Mouse (Mus musculus): Measurements from ENCODE around the gene Ago4.

Ago4 gene

DNA sequence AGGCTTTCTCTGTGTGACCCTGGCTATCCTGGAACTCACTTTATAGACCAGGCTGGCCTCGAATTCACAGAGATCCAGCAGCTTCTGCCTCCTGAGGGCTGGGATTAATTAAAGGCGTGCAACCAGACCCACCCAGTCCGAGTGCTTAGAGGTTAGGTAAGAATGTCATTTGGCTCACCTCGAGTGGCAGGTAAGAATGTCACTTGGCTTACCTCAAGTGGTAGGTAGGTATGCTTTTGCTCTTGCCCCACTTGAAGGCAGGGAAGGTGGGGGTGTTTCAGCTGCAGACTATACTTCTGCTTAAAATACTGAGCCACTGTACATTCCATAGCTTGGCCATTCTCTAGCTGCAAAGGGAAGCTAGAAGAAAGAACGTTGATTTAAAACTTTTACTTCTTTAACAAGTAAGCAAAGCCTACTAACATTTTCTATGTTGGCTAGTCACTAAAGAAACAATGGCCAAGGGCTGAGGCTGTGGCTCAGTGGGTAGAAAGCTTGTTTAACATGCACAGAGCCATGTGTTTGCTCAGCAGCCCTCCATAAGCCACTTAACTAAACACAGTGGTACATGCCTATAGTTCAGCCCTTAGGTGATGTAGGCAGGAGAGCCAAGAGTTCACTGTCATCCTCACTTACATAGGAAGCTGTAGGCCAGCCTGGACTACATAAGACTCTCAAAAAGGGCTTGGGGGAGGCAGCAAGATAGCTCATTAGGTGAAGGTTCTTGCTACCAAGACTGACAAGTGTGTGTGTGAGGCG lies 20.8 kb downstream of the Ago4 start:
- DNase-seq (ENCODE audit: low spot score), result no peak

DNA sequence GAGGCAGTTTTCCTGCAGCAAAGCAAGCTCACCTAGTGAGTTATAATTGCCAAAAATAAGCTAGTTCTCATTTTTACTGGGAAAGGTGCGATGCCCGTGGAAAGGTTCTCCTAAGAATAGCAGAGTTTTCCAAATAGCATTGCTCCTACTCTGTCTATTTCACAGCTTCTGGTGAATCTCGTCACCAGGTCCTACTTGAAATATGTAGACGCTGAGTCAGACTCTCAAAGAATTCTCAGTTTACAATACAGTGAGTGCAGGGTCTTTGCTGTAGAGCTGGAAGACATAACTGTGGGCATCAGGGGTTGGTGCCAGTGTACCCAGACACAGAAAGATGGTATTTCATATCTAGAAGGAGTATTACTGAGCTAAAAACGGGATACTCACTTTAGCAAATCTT lies 22.3 kb downstream of the Ago4 start:
- DNase-seq (ENCODE audit: low spot score), result no peak

DNA sequence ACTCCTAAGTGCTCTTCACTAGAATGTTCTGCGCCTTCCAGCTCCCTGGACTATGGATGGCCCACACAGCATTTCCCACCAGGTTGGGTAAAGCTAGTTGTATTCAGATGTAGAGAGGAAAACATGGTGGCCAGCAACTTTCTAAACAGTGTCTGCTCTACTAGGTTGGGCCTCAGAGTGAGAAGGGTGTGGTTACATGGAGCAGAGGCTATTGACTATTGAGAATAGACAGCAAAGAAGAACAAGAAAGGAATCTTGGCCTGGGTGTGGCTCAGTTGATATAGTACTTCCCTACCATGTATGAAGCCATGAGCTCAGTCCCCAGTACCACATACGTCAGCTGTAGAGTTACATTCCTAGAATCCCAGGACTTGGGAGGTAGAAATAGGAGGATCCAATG lies 24.2 kb downstream of the Ago4 start:
- no peak for DNase-seq (ENCODE audit: low spot score)

DNA sequence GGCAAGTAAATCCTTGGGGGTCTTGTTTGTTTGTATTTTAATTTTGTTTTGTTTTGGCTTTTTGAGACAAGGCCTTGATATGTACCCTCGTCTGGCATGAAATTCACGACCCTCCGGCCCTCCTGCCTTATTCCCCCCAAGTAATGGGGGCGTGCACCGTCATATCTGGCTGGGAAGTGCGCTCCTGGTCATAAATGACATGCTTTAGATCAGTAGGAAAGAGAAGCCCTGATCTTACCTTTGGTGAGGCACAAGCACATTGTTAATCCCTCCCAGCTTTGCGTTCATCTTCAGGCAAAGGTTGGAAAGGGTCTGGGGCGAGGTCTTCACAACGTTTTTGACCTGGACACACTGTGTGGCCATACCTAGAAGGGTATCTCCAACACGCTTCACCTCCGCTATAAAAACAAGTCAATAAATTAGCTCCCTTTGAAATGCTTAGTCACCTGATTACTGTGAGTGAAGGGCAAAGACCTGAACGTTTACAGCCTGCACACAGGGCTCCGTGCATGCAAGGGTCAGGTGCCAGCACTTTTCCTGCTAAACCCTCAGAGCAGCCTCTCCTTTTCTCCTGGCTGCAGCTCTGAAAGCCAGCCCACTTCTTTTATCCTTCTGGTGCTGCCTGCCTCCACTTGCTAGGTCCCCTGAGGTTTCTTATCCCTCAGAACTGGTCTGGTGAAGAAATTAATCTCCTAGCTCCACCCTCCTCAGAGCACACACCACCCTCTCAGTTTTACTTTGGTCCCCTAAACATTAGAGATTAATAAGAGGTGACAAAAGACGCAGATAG lies 25.0 kb downstream of the Ago4 start:
- DNase-seq (ENCODE audit: low spot score), result no peak

DNA sequence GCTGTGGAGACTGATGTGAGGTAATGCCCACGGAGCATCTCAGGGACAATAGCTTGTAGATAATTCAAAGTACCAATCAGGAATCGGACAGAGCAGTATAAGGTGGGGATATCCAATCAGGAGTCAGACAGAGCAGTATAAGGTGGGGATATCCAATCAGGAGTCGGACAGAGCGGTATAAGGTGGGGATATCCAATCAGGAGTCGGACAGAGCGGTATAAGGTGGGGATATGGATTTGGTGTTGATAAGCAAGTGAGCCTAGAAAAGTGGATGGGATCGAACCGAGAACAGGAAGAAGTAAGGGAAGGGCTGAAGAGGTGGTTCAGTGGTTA lies 30.3 kb downstream of the Ago4 start:
- no peak for DNase-seq (ENCODE audit: low spot score)

DNA sequence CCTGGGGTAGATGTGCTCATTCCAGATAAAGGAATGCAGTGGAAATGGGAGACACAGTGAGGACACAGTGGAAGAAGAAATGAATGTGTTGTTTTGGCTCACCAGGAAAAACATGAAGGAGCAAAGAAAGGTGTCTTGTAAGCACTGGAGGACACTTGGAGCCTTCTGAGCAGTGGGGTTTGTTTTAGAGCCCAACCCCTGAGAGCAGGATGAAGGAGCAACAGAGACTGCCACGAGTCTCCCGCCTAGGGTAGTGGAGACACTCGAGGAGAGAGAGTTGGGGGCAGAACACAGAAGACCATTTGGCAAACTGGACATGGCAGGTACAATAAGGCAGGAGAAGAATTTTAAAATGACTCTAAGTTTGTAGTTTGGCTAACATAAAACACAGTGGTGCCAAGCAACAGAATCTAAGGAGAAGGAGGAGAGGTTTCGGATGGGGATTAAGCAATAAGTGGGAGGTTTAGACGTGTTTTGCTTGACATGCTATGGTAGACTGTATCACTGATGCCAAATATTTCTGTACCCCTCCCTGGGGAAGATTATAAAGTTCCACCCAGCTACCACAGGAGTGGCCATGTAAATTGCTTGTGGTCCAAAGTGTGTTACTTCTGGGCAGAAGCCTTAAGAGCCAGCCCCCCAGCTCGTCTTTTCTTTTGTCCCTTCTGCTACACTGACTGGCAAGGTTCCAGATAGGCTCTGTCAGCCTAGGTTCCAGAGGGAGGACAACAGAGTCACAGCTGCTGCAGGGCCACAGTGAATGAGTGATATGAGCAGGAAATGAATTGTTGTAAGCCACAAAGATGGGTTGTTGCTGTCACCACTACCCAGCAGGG lies 30.9 kb downstream of the Ago4 start:
- no peak for DNase-seq (ENCODE audit: low spot score)

DNA sequence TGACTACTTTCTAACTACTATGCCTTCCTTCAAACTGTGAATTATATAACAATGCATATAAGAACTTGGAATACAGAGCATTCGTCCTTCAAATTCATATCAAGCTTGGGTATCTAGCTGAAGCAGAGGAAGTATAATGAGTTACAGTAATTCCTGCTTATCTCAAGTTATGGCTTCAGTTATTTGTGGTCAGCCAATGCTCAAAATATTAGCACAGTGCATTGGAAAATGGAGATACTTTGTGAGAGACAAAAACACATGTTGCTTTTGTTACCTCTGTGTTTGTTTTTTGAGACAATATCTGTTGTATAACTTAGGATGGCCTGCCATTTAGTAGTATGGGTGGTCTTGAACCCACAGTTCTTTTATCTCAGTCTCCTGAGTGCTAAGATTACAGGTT lies 34.7 kb downstream of the Ago4 start:
- no peak for DNase-seq (ENCODE audit: low spot score)

DNA sequence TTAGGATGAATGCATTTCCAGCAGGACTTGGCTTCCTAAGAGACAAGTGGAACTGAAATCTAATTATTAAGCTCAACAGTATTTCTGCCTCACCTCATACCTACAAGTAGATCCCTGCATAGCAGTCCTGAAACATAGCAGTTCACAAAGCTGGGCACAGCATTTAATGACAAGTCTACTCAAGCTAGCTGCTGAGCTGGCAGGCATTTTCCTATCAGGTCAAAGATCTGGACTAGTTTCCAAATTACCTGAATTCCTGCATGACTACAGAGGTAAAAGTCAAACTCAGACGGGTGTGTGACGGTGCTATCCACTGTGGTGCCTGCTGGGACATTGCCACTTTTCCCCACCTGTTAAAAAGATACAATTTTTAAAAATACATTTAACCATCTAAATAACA lies 36.3 kb downstream of the Ago4 start:
- no peak for DNase-seq (ENCODE audit: low spot score)

DNA sequence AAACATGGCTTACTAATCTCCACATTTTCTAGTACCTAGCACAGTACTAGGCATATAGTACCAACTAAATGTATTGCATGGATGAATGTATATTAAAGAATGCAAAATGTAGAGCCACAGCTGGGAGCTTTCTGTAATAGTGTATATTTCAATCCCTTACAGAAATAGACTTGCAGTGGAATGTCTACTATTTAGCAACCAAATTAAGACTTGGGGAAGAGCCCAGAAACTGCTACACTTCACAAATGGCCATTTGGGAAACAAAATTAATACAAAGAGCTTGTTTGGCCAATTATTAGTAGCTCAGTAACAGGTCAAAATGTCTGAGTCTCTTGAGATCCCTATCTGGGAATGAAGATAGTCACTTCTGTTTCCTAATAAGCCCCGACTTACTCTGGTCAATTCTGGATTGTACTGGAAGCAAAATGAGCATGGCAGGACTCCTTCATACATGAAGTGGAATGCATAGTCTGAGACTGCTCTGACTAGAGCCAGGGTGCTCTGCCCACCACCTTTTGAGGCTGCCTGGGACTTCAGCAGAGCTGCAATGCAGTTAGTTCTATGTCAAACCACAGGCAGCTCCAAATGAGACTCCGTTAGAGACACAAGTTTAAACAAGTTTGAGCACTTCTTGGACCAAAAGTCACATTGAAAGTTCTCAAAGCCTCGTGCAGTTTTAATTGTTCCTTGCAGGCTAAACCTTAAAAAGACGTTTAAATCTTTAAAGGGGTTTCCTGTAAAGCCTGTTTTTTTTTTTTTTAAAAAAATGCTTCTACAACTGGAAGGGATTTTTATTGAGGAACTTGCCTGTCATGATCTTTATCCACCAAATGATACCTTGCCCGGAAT lies 37.1 kb downstream of the Ago4 start:
- DNase-seq (ENCODE audit: low spot score), result no peak

DNA sequence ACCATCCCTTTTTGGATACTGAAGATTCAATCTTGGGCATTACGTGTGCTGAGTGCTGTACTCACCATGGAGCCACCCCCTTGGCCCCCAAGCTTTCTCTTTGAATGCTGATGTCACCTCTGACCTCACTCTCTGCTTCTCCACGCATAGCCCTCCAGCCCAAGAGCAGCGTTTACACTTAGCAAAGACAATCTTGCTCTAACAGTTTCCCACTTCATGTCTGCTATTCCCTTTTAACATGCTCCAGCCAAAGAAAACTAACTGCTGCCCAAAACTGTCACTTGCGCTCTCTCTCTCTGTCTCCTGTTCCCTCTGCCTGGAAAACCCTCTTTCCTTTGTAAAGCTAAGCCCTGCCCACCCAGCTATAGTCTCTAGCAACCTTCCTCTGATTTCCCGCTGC lies 37.8 kb downstream of the Ago4 start:
- no peak for DNase-seq (ENCODE audit: low spot score)

DNA sequence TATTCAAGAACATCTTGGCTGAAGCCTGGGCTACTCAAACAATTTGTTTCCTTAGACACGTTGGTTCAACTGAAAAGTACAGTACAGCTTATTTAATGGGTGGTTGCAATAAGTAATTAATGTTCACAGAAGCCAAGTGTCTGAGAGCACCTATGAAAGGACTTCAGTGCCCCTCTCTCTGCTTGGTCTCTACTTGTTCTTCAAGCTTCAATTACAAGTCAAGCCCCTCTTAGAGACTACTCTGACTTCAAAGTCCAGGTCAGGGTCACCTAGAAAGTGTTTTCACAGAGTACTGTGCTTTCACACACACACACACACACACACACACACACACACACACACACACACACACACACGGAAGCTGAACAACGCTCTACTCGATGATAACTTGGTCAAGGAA lies 39.9 kb downstream of the Ago4 start:
- no peak for DNase-seq (ENCODE audit: low spot score)

DNA sequence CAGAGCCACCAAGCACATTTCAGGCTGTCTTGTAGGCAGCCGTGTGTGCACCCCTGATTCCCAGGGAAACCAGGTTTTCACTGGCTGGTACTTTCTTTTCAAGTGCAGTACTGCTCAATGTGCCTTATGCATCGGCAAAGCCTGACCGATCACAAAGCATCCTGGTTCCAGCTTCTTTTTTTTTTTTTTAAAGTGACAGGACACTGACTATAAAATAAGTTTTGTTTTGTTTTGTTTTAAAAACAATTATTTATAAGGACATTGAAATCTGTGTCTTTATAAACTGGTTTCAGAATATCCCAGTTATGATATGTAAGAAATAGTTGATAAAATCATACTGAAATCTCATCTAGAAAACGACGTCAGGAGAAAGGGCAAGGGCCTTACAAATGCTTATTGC lies 41.3 kb downstream of the Ago4 start:
- no peak for DNase-seq (ENCODE audit: low spot score)

DNA sequence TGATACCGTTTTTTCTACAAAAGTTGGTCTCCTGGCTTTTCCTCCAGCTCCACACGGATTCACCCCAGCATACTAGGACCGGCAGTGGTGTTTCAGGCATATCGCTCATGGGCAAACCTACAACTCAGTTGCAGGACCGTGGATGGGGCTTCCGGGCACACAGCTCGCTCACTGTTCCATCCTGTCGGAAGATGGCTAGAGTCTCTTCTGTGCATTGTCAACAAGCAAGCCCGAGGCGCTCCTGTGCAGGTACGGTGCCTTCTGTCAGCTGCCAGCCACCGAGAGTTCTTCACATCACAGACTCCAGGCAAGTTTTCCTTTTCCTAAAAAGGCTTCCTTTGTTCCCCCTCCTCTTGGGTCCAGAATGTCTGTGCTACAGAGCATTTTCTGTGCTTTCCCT lies 42.5 kb downstream of the Ago4 start:
- DNase-seq (ENCODE audit: low spot score), result no peak

DNA sequence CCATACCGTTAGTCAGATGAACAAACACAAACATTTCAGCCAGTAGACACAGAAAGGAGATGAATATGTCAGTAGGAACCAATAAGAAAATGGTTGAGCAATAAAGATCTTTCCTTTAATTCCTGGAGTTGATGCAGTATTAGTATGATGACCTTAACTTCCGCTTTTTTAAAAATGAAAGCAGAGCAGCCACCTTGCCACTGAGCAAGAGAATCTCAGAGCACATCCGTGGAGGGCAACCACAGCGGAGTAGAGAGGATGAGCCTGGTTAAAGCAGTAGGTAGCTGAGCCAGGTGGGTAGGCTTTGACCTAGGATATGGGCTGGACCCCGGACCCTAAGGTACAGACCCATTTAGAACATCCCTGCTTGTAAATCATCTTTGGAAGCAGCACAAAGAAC lies 43.5 kb downstream of the Ago4 start:
- DNase-seq (ENCODE audit: low spot score), result no peak

DNA sequence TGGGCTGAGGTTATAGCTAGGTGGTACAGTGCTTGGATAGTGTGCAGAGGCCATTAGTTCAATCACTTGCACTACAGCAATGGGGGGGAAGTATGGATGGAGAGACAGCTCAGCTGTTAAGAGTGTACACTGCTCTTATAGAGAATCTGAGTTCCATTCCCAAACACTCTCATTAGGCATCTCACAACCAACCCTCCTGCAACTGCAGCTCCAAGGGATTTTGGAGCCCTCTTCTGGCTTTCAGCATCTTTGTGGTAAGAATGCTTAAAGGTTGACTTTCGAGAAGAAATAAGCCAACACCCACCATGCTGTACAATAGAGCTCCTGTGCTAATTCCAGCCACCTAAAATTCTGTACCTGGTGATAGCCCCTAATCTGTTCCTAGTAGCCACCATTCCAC lies 47.1 kb downstream of the Ago4 start:
- DNase-seq (ENCODE audit: low spot score), result no peak

DNA sequence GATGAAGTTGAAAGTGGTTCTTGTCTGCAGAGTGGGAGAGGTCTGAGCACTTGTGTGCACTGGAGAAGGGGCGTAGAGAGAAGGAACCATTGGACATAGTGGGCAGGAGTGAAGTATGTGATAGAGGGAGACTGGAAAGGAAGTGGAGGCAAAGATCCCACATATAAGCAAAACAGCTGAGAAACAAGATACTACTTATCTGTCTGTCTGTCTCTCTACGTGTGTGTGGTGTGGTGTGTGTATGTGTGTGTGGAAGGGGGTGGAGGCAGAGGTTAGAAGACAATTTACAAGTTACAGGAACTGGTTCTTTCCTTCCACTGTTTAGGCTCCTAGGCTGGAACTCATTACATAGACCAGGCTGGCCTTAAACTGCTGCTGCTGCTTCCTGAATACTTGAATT lies 48.2 kb downstream of the Ago4 start:
- no peak for DNase-seq (ENCODE audit: low spot score)

DNA sequence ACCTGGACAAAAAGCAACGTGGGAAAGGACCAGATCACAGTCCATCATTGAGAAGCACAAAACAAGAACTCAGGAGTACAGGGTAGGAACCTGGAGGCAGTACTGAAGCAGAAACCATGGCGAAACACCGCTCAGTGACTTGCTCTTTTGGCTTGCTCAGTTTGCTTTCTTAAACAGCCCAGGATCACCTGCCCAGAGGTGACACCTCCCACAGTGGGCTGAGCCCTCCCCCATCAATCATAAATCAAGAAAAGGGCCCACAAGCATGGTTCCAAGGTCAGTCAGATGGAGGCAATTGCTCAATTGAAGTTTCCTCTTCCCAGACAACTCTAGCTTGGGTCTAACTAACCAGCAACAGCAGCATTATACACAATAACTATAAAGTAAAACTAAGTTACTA lies 49.4 kb downstream of the Ago4 start:
- no peak for DNase-seq (ENCODE audit: low spot score)

DNA sequence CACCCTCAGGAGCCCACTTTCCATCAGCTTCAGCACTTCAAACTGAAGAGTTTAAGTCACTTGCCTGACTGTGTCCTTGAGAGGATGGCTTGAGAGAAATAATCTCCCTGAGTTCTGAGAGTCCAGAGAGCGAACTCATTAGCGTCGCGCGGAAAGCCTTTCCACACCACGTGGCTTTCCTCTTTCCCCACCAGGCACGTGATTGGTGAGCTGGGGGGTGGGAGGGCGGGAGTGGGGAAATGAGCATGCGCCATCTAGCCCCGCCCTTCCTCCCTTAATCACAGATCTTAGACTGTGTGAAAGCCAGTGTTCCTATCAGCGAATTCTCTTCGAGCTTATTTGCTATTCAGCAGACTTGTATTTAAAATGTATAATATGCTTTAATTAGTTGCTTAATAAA lies 50.3 kb downstream of the Ago4 start:
- DNase-seq (ENCODE audit: low spot score), result no peak

DNA sequence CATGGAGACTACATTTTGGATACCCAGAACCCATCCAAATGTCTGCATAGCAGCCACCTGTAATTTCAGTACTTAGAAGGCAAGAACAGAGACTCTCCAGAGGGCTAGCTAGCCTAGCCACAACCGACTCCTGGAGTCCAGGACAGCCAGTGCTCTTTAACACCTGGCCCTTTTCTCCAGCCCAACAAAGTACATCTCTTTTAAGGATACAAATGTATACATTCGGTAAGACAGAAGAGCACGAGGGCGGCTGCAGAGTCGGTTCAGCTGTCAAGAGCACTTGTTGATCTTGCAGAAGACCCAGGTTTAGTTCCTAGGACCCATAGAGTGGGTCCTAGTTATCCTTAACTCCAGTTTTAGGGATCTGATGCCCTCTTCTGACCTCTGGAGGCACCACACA lies 51.8 kb downstream of the Ago4 start:
- no peak for DNase-seq (ENCODE audit: low spot score)

DNA sequence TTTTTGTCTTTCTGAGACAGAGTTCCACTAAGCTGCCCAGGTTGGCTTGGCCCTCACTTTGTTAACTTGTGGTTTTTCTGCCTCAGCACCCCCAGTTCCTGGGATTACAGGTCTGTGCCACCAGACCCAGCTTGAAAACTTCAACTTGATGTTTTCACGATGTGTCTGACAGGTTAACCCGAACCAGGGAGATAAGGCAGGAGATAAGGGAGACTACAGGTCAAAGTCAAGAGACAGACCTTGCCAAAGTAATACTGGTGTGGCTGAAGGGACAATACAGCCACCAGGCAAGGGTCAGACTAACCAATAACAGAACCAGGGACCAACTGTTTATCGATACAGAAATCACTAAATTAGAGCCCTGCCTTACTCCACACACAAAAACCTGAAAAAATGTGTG lies 53.0 kb downstream of the Ago4 start:
- no peak for DNase-seq (ENCODE audit: low spot score)

DNA sequence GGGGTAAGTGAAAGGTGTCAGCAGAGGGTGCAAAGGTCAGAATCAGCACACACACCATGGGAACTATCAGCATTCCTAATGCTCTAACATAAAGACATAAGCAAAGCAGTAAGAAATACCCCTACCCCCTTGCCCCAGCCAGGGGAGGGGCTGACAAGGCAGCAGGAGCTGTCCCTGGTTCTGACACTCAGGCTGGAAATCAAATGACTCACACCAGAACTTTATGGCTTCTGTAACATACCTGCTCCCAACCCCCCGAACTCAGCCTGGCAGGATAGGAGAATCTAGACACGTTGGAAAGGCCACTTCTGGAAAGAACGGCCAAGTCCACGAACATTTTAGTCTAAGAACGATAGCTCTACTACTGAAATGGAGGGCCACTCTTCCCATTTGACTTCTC lies 60.2 kb downstream of the Ago4 start:
- no peak for DNase-seq (ENCODE audit: low spot score)

DNA sequence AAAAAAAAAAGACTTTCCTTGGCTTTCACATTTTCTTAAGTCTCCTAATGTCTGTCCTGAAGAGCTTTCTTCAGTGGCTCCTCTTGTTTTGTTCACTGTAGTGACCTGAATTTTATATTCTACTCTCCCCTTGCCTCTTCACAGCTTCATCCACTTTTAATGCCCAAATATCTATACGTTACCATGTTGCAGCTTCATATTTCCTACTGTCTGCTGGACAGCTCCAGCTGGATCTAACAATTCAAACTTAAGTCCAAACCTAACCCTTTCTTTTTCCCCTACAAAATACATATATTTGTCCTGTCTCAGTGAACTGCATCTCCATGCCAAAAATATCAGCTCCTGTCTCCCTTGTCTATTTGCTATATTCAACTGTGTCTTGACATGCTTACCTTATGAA lies 63.9 kb downstream of the Ago4 start:
- DNase-seq (ENCODE audit: low spot score), result no peak

Measured in c-Kit-positive CD71-positive TER-119-positive erythroid progenitor cells, embryonic 14.5 days (primary cell).